In the genomic region with DNA sequence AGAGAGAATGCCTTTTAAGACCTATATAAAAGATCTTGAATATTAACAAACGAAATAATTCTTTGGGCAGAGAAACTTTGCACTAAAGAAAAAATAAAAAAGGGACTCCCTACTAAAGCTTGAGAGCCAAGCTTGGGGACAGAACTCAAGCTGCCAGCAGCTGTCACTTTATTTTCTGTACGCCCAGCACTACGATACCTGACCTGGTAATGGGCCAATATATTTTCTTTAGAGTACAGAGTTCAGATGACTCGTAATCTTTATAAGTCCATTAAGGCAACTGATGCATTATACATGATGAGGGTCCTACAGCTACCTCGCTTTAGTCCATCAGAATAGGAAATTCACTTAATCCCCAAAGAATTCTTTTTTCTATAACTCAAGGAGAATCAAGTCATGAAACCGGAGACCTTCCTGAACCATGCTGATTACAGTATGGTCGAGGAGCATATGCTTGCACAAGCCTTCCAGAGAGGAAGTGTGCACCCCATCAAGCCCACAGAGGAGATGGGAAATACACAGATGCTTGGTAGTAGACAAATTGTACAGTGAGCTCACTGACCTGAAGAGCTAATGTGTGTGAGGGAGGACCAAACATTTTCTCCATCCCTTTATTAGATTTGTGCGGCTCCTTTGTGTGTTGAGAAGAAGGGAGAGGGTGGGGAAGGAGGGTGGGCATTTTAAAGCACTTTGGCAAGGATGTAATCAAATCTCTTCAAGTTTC, we compare ENCODE assay signal across 15 mouse cellular contexts.
DNase-seq lines count a peak whose midpoint lies in the region; ATAC-seq and TF ChIP-seq lines count a peak whose summit lies in the region.
"Had no signal": no experiment of that assay in that cellular context is flagged by ENCODE, and none has a peak within 500 bp of the region (broad histone marks: within the 10 kb centered on the region; RNA-seq: fewer than 3 reads in every experiment).

No protein-coding gene starts in this region.

- WGBS in midbrain, embryonic 15.5 days, result 73% methylated on average over 8 of the region's 8 CpGs
- 82% methylated on average over 8 of the region's 8 CpGs for WGBS in midbrain, embryonic 14.5 days
- 73% methylated on average over 8 of the region's 8 CpGs for WGBS in forebrain, embryonic 15.5 days
- 62% methylated on average over 8 of the region's 8 CpGs for WGBS in olfactory bulb, adult 2 months

- H3K9me3 ChIP-seq in midbrain, embryonic 15.5 days, result no peaks in the 10 kb centered on the region
- H3K9me3 ChIP-seq in midbrain, embryonic 14.5 days (ENCODE audit: control insufficient read depth, low read length), result no peaks in the 10 kb centered on the region
- H3K9me3 ChIP-seq in forebrain, embryonic 15.5 days, result no peaks in the 10 kb centered on the region
- H3K9me3 ChIP-seq: limb, embryonic 10.5 days; liver, embryonic 15.5 days had no signal

- peak; percentile 94 for ATAC-seq in cerebellum, adult (ENCODE audit: insufficient number of reproducible peaks, low FRiP score, low TSS enrichment)
- ATAC-seq in midbrain, embryonic 15.5 days (replicated peaks), result peak; percentile 56; the same call in 1 of the 2 replicates
- no peak for ATAC-seq in midbrain, embryonic 14.5 days (ENCODE audit: low FRiP score, low TSS enrichment)
- peak; percentile 30; the same call in 1 of the 2 replicates for ATAC-seq in forebrain, embryonic 15.5 days (replicated peaks)

- no peak for TF ChIP-seq POLR2A in olfactory bulb, adult 2 months (IDR thresholded peaks at IDR 0.05; ENCODE audit: insufficient read depth, low read depth, low read length)

- H3K9ac ChIP-seq in midbrain, embryonic 15.5 days, result no peak overlapping the region
- no peak overlapping the region for H3K9ac ChIP-seq in midbrain, embryonic 14.5 days (replicated peaks; ENCODE audit: low read length)
- no peak overlapping the region for H3K9ac ChIP-seq in forebrain, embryonic 15.5 days (replicated peaks)
- H3K9ac ChIP-seq: liver, embryonic 15.5 days had no signal

- no peak for DNase-seq in cerebellum, postnatal 4 days (ENCODE audit: low spot score in 2 of 2)
- DNase-seq in midbrain, embryonic 14.5 days, result no peak
- no peak for DNase-seq in adipocyte (ENCODE audit: low spot score)
- DNase-seq in urinary bladder, postnatal 4 days (ENCODE audit: low spot score in 2 of 2), result no peak
- DNase-seq: adrenal gland, postnatal 14 days; kidney, adult 11 months had no signal

- H3K4me1 ChIP-seq in midbrain, embryonic 15.5 days, result no peaks in the 10 kb centered on the region
- H3K4me1 ChIP-seq in midbrain, embryonic 14.5 days (ENCODE audit: control insufficient read depth, insufficient read depth, low read length), result no peaks in the 10 kb centered on the region
- H3K4me1 ChIP-seq in forebrain, embryonic 15.5 days, result peaks cover 7% of the 10 kb centered on the region; the same call in 1 of the 2 replicates
- H3K4me1 ChIP-seq in olfactory bulb, adult 2 months (ENCODE audit: control insufficient read depth, insufficient read depth, low read length), result no peaks in the 10 kb centered on the region
- H3K4me1 ChIP-seq: limb, embryonic 10.5 days; liver, embryonic 15.5 days had no signal

- no peaks in the 10 kb centered on the region for H3K36me3 ChIP-seq in midbrain, embryonic 15.5 days (replicated peaks)
- no peaks in the 10 kb centered on the region for H3K36me3 ChIP-seq in midbrain, embryonic 14.5 days (ENCODE audit: control insufficient read depth, insufficient read depth, low read length)
- no peaks in the 10 kb centered on the region for H3K36me3 ChIP-seq in forebrain, embryonic 15.5 days
- H3K36me3 ChIP-seq: limb, embryonic 10.5 days; liver, embryonic 15.5 days had no signal

- no peak overlapping the region for H3K27ac ChIP-seq in midbrain, embryonic 15.5 days
- H3K27ac ChIP-seq in midbrain, embryonic 14.5 days (replicated peaks; ENCODE audit: low read depth, low read length), result no peak overlapping the region
- H3K27ac ChIP-seq in forebrain, embryonic 15.5 days (replicated peaks), result peak overlapping the region; percentile 43
- H3K27ac ChIP-seq in olfactory bulb, adult 2 months (ENCODE audit: insufficient read depth, low read depth, low read length), result peak overlapping the region; percentile 82
- H3K27ac ChIP-seq: limb, embryonic 10.5 days; liver, embryonic 15.5 days; macrophage had no signal

- no peaks in the 10 kb centered on the region for H3K27me3 ChIP-seq in midbrain, embryonic 15.5 days (replicated peaks)
- H3K27me3 ChIP-seq in midbrain, embryonic 14.5 days (ENCODE audit: control insufficient read depth, insufficient read depth, low read length), result no peaks in the 10 kb centered on the region
- no peaks in the 10 kb centered on the region for H3K27me3 ChIP-seq in forebrain, embryonic 15.5 days
- H3K27me3 ChIP-seq: liver, embryonic 15.5 days had no signal

- no peak for TF ChIP-seq CTCF in olfactory bulb, adult 2 months (IDR thresholded peaks at IDR 0.05; ENCODE audit: insufficient read depth, low read depth, low read length)

- H3K4me2 ChIP-seq in midbrain, embryonic 15.5 days, result no peak overlapping the region
- H3K4me2 ChIP-seq in midbrain, embryonic 14.5 days (ENCODE audit: low read length), result no peak overlapping the region
- H3K4me2 ChIP-seq in forebrain, embryonic 15.5 days (replicated peaks), result no peak overlapping the region
- H3K4me2 ChIP-seq: heart, embryonic 11.5 days; liver, embryonic 15.5 days had no signal

- H3K4me3 ChIP-seq in midbrain, embryonic 15.5 days, result no peak overlapping the region
- H3K4me3 ChIP-seq in midbrain, embryonic 14.5 days (replicated peaks; ENCODE audit: low read depth, low read length), result no peak overlapping the region
- H3K4me3 ChIP-seq in forebrain, embryonic 15.5 days, result no peak overlapping the region
- H3K4me3 ChIP-seq in olfactory bulb, adult 2 months (ENCODE audit: insufficient read depth, low read depth, low read length), result no peak overlapping the region
- H3K4me3 ChIP-seq: limb, embryonic 10.5 days; liver, embryonic 15.5 days; myocyte had no signal

Comparison
In these comparisons a context has a peak if more than half of its experiments do, and no peak if none do; other contexts are left out.
1. H3K27ac ChIP-seq: peak in forebrain, embryonic 15.5 days (single experiment) and olfactory bulb, adult 2 months (single experiment); none in midbrain, embryonic 15.5 days (single experiment) and midbrain, embryonic 14.5 days (single experiment).